In genomic region chr5:111364533-111364932, GRCm38 (mm10) we compare ENCODE assay signal across 9 mouse cellular contexts. TPM values are rescaled to one million over a fixed set of nuclear protein-coding genes. Genes with fewer than 3 reads are reported as not detected.
DNase-seq lines count a peak whose midpoint lies in the region; ATAC-seq and TF ChIP-seq lines count a peak whose summit lies in the region.
"Had no signal": no experiment of that assay in that cellular context is flagged by ENCODE, and none has a peak within 500 bp of the region (broad histone marks: within the 10 kb centered on the region; RNA-seq: fewer than 3 reads in every experiment).

No protein-coding gene starts in this region.

- ATAC-seq in midbrain, embryonic 11.5 days (ENCODE audit: low FRiP score) = no peak
- ATAC-seq in midbrain, embryonic 16.5 days = no peak
- no peak for ATAC-seq in forebrain, embryonic 11.5 days (replicated peaks; ENCODE audit: low FRiP score)

- no peak overlapping the region for H3K27ac ChIP-seq in midbrain, embryonic 11.5 days (ENCODE audit: low read depth, low read length)
- no peak overlapping the region for H3K27ac ChIP-seq in midbrain, embryonic 16.5 days (ENCODE audit: low read length)
- H3K27ac ChIP-seq in embryonic fibroblast, embryonic 13.5 days (ENCODE audit: insufficient read depth, low read length) = no peak overlapping the region
- no peak overlapping the region for H3K27ac ChIP-seq in forebrain, embryonic 11.5 days (ENCODE audit: low read depth, low read length)

- WGBS in midbrain, embryonic 11.5 days = 40% methylated on average over 3 of the region's 3 CpGs
- WGBS in midbrain, embryonic 16.5 days = 30% methylated on average over 3 of the region's 3 CpGs
- WGBS in forebrain, embryonic 11.5 days = 44% methylated on average over 3 of the region's 3 CpGs

- H3K4me1 ChIP-seq in midbrain, embryonic 11.5 days (ENCODE audit: control insufficient read depth, insufficient read depth, low read length) = peaks cover 15% of the 10 kb centered on the region
- H3K4me1 ChIP-seq in midbrain, embryonic 16.5 days (ENCODE audit: control insufficient read depth, insufficient read depth, low read length) = peaks cover 33% of the 10 kb centered on the region
- no peaks in the 10 kb centered on the region for H3K4me1 ChIP-seq in embryonic fibroblast, embryonic 13.5 days (ENCODE audit: control insufficient read depth, insufficient read depth, low read length)
- peaks cover 20% of the 10 kb centered on the region; the same call in 1 of the 2 replicates for H3K4me1 ChIP-seq in forebrain, embryonic 11.5 days (replicated peaks; ENCODE audit: control insufficient read depth, insufficient read depth, low read length)

- no peak overlapping the region for H3K4me2 ChIP-seq in midbrain, embryonic 11.5 days
- no peak overlapping the region for H3K4me2 ChIP-seq in midbrain, embryonic 16.5 days (ENCODE audit: low read length)
- no peak overlapping the region for H3K4me2 ChIP-seq in forebrain, embryonic 11.5 days (ENCODE audit: low read depth, low read length, severe bottlenecking)

- H3K36me3 ChIP-seq in midbrain, embryonic 11.5 days (ENCODE audit: control insufficient read depth, insufficient read depth, low read length) = peaks cover 15% of the 10 kb centered on the region
- H3K36me3 ChIP-seq in midbrain, embryonic 16.5 days (ENCODE audit: control insufficient read depth, insufficient read depth, low read length) = peaks cover 3% of the 10 kb centered on the region; the same call in 1 of the 2 replicates
- no peaks in the 10 kb centered on the region for H3K36me3 ChIP-seq in forebrain, embryonic 11.5 days (ENCODE audit: control insufficient read depth, insufficient read depth, low read length)

- H3K9ac ChIP-seq in midbrain, embryonic 11.5 days (ENCODE audit: low read length) = no peak overlapping the region
- no peak overlapping the region for H3K9ac ChIP-seq in midbrain, embryonic 16.5 days (ENCODE audit: low read depth, low read length)
- no peak overlapping the region for H3K9ac ChIP-seq in forebrain, embryonic 11.5 days (ENCODE audit: low read length)

- peak; percentile 63 for DNase-seq in gastrocnemius, adult 18-20 months (ENCODE audit: low spot score)
- DNase-seq in gastrocnemius, adult 8-10 months (ENCODE audit: low spot score in 2 of 2) = no peak
- peak; percentile 97 for DNase-seq in midbrain, embryonic 11.5 days (ENCODE audit: low spot score, missing footprints)
- DNase-seq in NIH3T3 (ENCODE audit: low read depth) = peak; percentile 86
- peak; percentile 76 for DNase-seq in retina, postnatal 1 day
- no peak for DNase-seq in forebrain, embryonic 11.5 days (ENCODE audit: low spot score)

- no peaks in the 10 kb centered on the region for H3K9me3 ChIP-seq in midbrain, embryonic 11.5 days (ENCODE audit: control insufficient read depth, low read length)
- H3K9me3 ChIP-seq in midbrain, embryonic 16.5 days (replicated peaks; ENCODE audit: control insufficient read depth, low read length, poor library complexity, severe bottlenecking) = no peaks in the 10 kb centered on the region
- H3K9me3 ChIP-seq in forebrain, embryonic 11.5 days (ENCODE audit: control insufficient read depth, low read length) = no peaks in the 10 kb centered on the region

- H3K27me3 ChIP-seq in midbrain, embryonic 11.5 days (ENCODE audit: control insufficient read depth, insufficient read depth, low read length) = no peaks in the 10 kb centered on the region
- H3K27me3 ChIP-seq in midbrain, embryonic 16.5 days (ENCODE audit: control insufficient read depth, insufficient read depth, low read depth, low read length) = no peaks in the 10 kb centered on the region
- H3K27me3 ChIP-seq in forebrain, embryonic 11.5 days (ENCODE audit: control insufficient read depth, insufficient read depth, low read length) = no peaks in the 10 kb centered on the region

- no peak overlapping the region for H3K4me3 ChIP-seq in midbrain, embryonic 11.5 days (ENCODE audit: low read depth, low read length)
- no peak overlapping the region for H3K4me3 ChIP-seq in midbrain, embryonic 16.5 days (ENCODE audit: low read depth, low read length)
- H3K4me3 ChIP-seq in embryonic fibroblast, embryonic 13.5 days (ENCODE audit: insufficient read depth, low read length) = no peak overlapping the region
- H3K4me3 ChIP-seq in forebrain, embryonic 11.5 days (ENCODE audit: low read depth, low read length) = no peak overlapping the region

- TF ChIP-seq POLR2A in embryonic fibroblast, embryonic 13.5 days (IDR thresholded peaks at IDR 0.05; ENCODE audit: low read depth, low read length) = no peak

- TF ChIP-seq CTCF in embryonic fibroblast, embryonic 13.5 days (IDR thresholded peaks at IDR 0.05; ENCODE audit: borderline replicate concordance, insufficient read depth, low read length) = peak; percentile 16; the same call in 1 of the 2 replicates

RNA-seq across cellular contexts. Expression of gene Pitpnb, which starts 34.0 kb away (rescaled TPM):
- 10 to 100 TPM; 21.1 to 22.0 TPM for total RNA-seq in gastrocnemius, adult 18-20 months (2021)
- total RNA-seq in gastrocnemius, adult 8-10 months (2022) = 10 to 100 TPM; 19.9 to 23.0 (median 20.1) TPM
- 118 and 136 TPM in 2 replicates for polyA plus RNA-seq in midbrain, embryonic 11.5 days (2014; fragmentation: Nextera tagmentation; extraction: Ambion mirVana)
- polyA plus RNA-seq in midbrain, embryonic 16.5 days (2015; fragmentation: Nextera tagmentation; extraction: Ambion mirVana) = 96.9 and 98.7 TPM in 2 replicates
- polyA plus RNA-seq in embryonic fibroblast, embryonic 13.5 days (2011; ENCODE audit: insufficient read length, low read depth, missing spikeins) = 76.3 and 98.2 TPM in 2 replicates
- 129 and 132 TPM in 2 replicates for polyA plus RNA-seq in forebrain, embryonic 11.5 days (2014; fragmentation: Nextera tagmentation; extraction: Ambion mirVana)

RNA-seq across cellular contexts. Expression of gene Mn1, which starts 52.6 kb away (rescaled TPM):
- 10 to 100 TPM; 34.5 to 75.8 TPM for total RNA-seq in gastrocnemius, adult 18-20 months (2021)
- 10 to 100 TPM; 28.0 to 63.4 (median 39.8) TPM for total RNA-seq in gastrocnemius, adult 8-10 months (2022)
- 42.0 and 46.2 TPM in 2 replicates for polyA plus RNA-seq in midbrain, embryonic 11.5 days (2014; fragmentation: Nextera tagmentation; extraction: Ambion mirVana)
- polyA plus RNA-seq in midbrain, embryonic 16.5 days (2015; fragmentation: Nextera tagmentation; extraction: Ambion mirVana) = 41.6 and 50.3 TPM in 2 replicates
- polyA plus RNA-seq in embryonic fibroblast, embryonic 13.5 days (2011; ENCODE audit: insufficient read length, low read depth, missing spikeins) = 18.9 and 21.7 TPM in 2 replicates
- 50.9 and 51.9 TPM in 2 replicates for polyA plus RNA-seq in forebrain, embryonic 11.5 days (2014; fragmentation: Nextera tagmentation; extraction: Ambion mirVana)
- total RNA-seq: neutrophil, adult 5-6 weeks had no signal

Comparison
In these comparisons a context has a peak if more than half of its experiments do, and no peak if none do; other contexts are left out.
1. DNase-seq: peak in gastrocnemius, adult 18-20 months (single experiment), midbrain, embryonic 11.5 days (single experiment), NIH3T3 (single experiment) and retina, postnatal 1 day (single experiment); none in gastrocnemius, adult 8-10 months (0 of 2) and forebrain, embryonic 11.5 days (single experiment).